Mouse (Mus musculus): ENCODE data around the gene Fam168b. TPM values are rescaled to one million over a fixed set of nuclear protein-coding genes. Genes with fewer than 3 reads are reported as not detected.

The Fam168b gene
- polyA plus RNA-seq, 1 experiment from 2014 or later = 24.9 TPM

GRCm38 (mm10) chr1:34855056-34855739, 12.3 kb upstream of the Fam168b start:
- no peak overlapping the region for H3K4me3 ChIP-seq (ENCODE audit: low read length)
- no peak overlapping the region for H3K27ac ChIP-seq (ENCODE audit: low read length)
- H3K36me3 ChIP-seq (ENCODE audit: control insufficient read depth, insufficient read depth, low read length) = no peaks in the 10 kb centered on the region
- no peak overlapping the region for H3K9ac ChIP-seq (ENCODE audit: low read depth, low read length)
- 71% methylated on average over 12 of the region's 12 CpGs for WGBS
- ATAC-seq = no peak
- peaks cover 7% of the 10 kb centered on the region for H3K4me1 ChIP-seq (ENCODE audit: control insufficient read depth, insufficient read depth, low read length)
- H3K4me2 ChIP-seq (ENCODE audit: low read depth, low read length) = no peak overlapping the region
- no peaks in the 10 kb centered on the region for H3K9me3 ChIP-seq (ENCODE audit: control insufficient read depth, low read length)
- H3K27me3 ChIP-seq (replicated peaks; ENCODE audit: control insufficient read depth, insufficient read depth, low read length) = no peaks in the 10 kb centered on the region

GRCm38 (mm10) chr1:34853786-34854185, 10.9 kb upstream of the Fam168b start:
- H3K4me3 ChIP-seq (ENCODE audit: low read length) = no peak overlapping the region
- H3K27me3 ChIP-seq (replicated peaks; ENCODE audit: control insufficient read depth, insufficient read depth, low read length) = no peaks in the 10 kb centered on the region
- no peaks in the 10 kb centered on the region for H3K36me3 ChIP-seq (ENCODE audit: control insufficient read depth, insufficient read depth, low read length)
- no peak overlapping the region for H3K4me2 ChIP-seq (ENCODE audit: low read depth, low read length)
- 92% methylated on average over 2 of the region's 2 CpGs for WGBS
- peaks cover 7% of the 10 kb centered on the region for H3K4me1 ChIP-seq (ENCODE audit: control insufficient read depth, insufficient read depth, low read length)
- H3K9ac ChIP-seq (ENCODE audit: low read depth, low read length) = no peak overlapping the region
- ATAC-seq = no peak
- H3K27ac ChIP-seq (ENCODE audit: low read length) = no peak overlapping the region
- H3K9me3 ChIP-seq (ENCODE audit: control insufficient read depth, low read length) = no peaks in the 10 kb centered on the region

- peak overlapping the region; percentile 77 for H3K27ac ChIP-seq (ENCODE audit: low read length)
- H3K4me1 ChIP-seq (ENCODE audit: control insufficient read depth, insufficient read depth, low read length) = peaks cover 7% of the 10 kb centered on the region
- H3K27me3 ChIP-seq (replicated peaks; ENCODE audit: control insufficient read depth, insufficient read depth, low read length) = no peaks in the 10 kb centered on the region
- WGBS = 67% methylated on average over 11 of the region's 11 CpGs
- H3K9me3 ChIP-seq (ENCODE audit: control insufficient read depth, low read length) = no peaks in the 10 kb centered on the region
- ATAC-seq = no peak
- peak overlapping the region; percentile 74 for H3K4me3 ChIP-seq (ENCODE audit: low read length)
- peak overlapping the region; percentile 59 for H3K9ac ChIP-seq (ENCODE audit: low read depth, low read length)
- H3K36me3 ChIP-seq (ENCODE audit: control insufficient read depth, insufficient read depth, low read length) = no peaks in the 10 kb centered on the region
- peak overlapping the region; percentile 59 for H3K4me2 ChIP-seq (ENCODE audit: low read depth, low read length)
These were observed 9.4 kb upstream of the Fam168b start for GRCm38 (mm10) chr1:34852116-34852878.

DNA sequence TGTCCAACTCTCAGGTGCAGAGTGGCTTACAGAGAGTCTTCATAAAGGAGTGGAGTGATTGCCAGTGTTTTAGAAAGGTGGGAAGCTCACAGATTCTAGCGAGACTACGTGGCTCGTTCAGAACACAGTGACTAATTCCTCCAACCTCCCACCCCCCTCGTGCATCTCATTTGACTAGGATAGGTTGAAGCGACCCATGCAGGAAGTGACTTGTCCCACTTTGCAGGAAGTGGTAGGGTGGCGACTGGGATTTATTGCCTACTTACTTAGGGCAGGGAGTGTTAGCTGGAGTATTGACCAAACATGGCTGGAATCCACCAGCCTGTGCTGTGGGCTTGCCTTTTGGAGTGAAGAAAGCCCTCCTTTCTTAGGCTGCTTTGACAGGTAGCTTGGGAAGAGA, 8.7 kb upstream of the Fam168b start:
- WGBS = 37% methylated on average over 6 of the region's 6 CpGs
- Histone ChIP-seq H3K4me2 (ENCODE audit: low read depth, low read length) (peak overlapping the region; percentile 59), H3K4me1 (ENCODE audit: control insufficient read depth, insufficient read depth, low read length) (peaks cover 7% of the 10 kb centered on the region), H3K9me3 (ENCODE audit: control insufficient read depth, low read length) (no peaks in the 10 kb centered on the region), H3K4me3 (ENCODE audit: low read length) (peak overlapping the region; percentile 74), H3K27ac (ENCODE audit: low read length) (peak overlapping the region; percentile 77), H3K9ac (ENCODE audit: low read depth, low read length) (peak overlapping the region; percentile 59), H3K36me3 (ENCODE audit: control insufficient read depth, insufficient read depth, low read length) (no peaks in the 10 kb centered on the region), H3K27me3 (replicated peaks; ENCODE audit: control insufficient read depth, insufficient read depth, low read length) (no peaks in the 10 kb centered on the region)
- ATAC-seq = peak; percentile 78

GRCm38 (mm10) chr1:34850343-34851136, 7.7 kb upstream of the Fam168b start:
- ATAC-seq = peak; percentile 51
- Histone ChIP-seq H3K9me3 (ENCODE audit: control insufficient read depth, low read length) (no peaks in the 10 kb centered on the region), H3K4me3 (ENCODE audit: low read length) (peak overlapping the region; percentile 74), H3K36me3 (ENCODE audit: control insufficient read depth, insufficient read depth, low read length) (no peaks in the 10 kb centered on the region), H3K4me1 (ENCODE audit: control insufficient read depth, insufficient read depth, low read length) (peaks cover 7% of the 10 kb centered on the region), H3K27ac (ENCODE audit: low read length) (peak overlapping the region; percentile 69), H3K4me2 (ENCODE audit: low read depth, low read length) (peak overlapping the region; percentile 70), H3K27me3 (replicated peaks; ENCODE audit: control insufficient read depth, insufficient read depth, low read length) (no peaks in the 10 kb centered on the region), H3K9ac (ENCODE audit: low read depth, low read length) (peak overlapping the region; percentile 90)
- 41% methylated on average over 11 of the region's 11 CpGs for WGBS

DNA sequence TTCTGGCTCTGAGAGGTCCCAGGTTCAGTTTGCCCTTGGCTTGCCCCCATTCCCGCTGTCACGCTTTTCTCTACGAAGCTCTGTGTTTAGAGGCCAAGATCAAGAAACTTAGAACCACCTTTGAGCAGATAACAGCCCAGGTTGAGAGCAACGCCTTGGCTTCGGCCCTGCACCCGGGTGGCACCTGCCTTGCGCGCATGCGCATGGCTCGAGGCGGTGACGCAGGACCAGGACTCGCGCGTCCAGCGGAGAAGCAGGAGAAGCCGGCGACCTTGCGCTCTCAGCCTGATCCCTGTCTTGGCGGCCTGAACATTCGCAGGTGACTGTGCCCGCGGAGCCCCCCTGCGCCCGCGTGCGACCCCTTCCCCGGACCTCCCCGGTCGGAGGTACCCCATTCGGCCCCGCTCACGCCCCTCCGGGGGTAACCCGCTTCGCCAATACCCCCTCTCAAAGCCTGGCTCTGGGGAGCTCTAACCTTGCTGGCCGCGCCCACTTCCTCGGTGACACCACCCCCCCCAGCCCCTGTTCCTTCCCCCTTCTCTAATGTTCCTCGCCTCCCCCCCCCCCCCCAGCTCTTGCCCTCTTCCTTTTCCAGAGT, 7.0 kb upstream of the Fam168b start, which contains the start of gene Plekhb2:
Gene Plekhb2 (plus strand): TSS at position 232 of the 598 bp plus-strand sequence.
- Histone ChIP-seq H3K4me2 (ENCODE audit: low read depth, low read length) (peak within 1 kb of the TSS; percentile 70), H3K9ac (ENCODE audit: low read depth, low read length) (peak within 1 kb of the TSS; percentile 90), H3K4me1 (ENCODE audit: control insufficient read depth, insufficient read depth, low read length) (peaks cover 4% of the 10 kb centered on the region), H3K36me3 (ENCODE audit: control insufficient read depth, insufficient read depth, low read length) (no peaks in the 10 kb centered on the region), H3K27me3 (replicated peaks; ENCODE audit: control insufficient read depth, insufficient read depth, low read length) (no peaks in the 10 kb centered on the region), H3K4me3 (ENCODE audit: low read length) (peak within 1 kb of the TSS; percentile 74), H3K9me3 (ENCODE audit: control insufficient read depth, low read length) (no peaks in the 10 kb centered on the region), H3K27ac (ENCODE audit: low read length) (peak within 1 kb of the TSS; percentile 82)
- 0% methylated on average over 39 of the region's 40 CpGs for WGBS
- peak; percentile 84 for ATAC-seq

DNA sequence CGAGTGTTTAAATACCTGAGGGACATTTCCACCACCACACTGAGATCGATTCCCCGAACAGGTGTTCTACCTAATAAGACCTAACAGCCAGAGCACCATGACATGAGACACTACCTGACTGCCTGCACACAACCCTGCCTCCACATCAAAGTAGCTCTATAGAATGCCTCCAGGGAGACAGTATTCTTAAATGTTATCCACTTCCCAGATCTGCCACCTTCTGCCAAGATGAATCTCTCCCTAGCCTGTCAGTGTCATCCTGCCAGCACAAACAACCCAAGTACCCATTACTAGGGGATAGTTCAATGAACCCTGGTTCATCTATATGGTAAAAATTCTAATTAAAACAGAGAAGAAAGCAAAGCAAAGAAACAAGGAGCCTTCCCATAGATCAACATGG, 4.2 kb upstream of the Fam168b start:
- no peaks in the 10 kb centered on the region for H3K36me3 ChIP-seq (ENCODE audit: control insufficient read depth, insufficient read depth, low read length)
- H3K4me3 ChIP-seq (ENCODE audit: low read length) = no peak overlapping the region
- no peak overlapping the region for H3K4me2 ChIP-seq (ENCODE audit: low read depth, low read length)
- H3K4me1 ChIP-seq (ENCODE audit: control insufficient read depth, insufficient read depth, low read length) = peaks cover 7% of the 10 kb centered on the region
- H3K9ac ChIP-seq (ENCODE audit: low read depth, low read length) = no peak overlapping the region
- no peaks in the 10 kb centered on the region for H3K9me3 ChIP-seq (ENCODE audit: control insufficient read depth, low read length)
- no peak overlapping the region for H3K27ac ChIP-seq (ENCODE audit: low read length)
- no peaks in the 10 kb centered on the region for H3K27me3 ChIP-seq (replicated peaks; ENCODE audit: control insufficient read depth, insufficient read depth, low read length)
- no peak for ATAC-seq
- WGBS = 94% methylated on average over 3 of the region's 3 CpGs

GRCm38 (mm10) chr1:34842389-34842861, 440 bp downstream of the Fam168b start:
- peak overlapping the region; percentile 92 for H3K9ac ChIP-seq (ENCODE audit: low read depth, low read length)
- H3K9me3 ChIP-seq (ENCODE audit: control insufficient read depth, low read length) = no peaks in the 10 kb centered on the region
- peak overlapping the region; percentile 62 for H3K4me2 ChIP-seq (ENCODE audit: low read depth, low read length)
- ATAC-seq = peak; percentile 92
- H3K4me1 ChIP-seq (ENCODE audit: control insufficient read depth, insufficient read depth, low read length) = peaks cover 22% of the 10 kb centered on the region
- H3K36me3 ChIP-seq (ENCODE audit: control insufficient read depth, insufficient read depth, low read length) = no peaks in the 10 kb centered on the region
- under 1% methylated on average over 44 of the region's 51 CpGs for WGBS
- H3K4me3 ChIP-seq (ENCODE audit: low read length) = peak overlapping the region; percentile 76
- H3K27ac ChIP-seq (ENCODE audit: low read length) = peak overlapping the region; percentile 97
- H3K27me3 ChIP-seq (replicated peaks; ENCODE audit: control insufficient read depth, insufficient read depth, low read length) = no peaks in the 10 kb centered on the region

Data from intestine, embryonic 16.5 days (tissue).